Mouse (Mus musculus) myocyte (in vitro differentiated cells): Measurements from ENCODE around the gene Npy. TPM values are rescaled to one million over a fixed set of nuclear protein-coding genes. Genes with fewer than 3 reads are reported as not detected.

ENCODE experiments used
- H3K27me3 ChIP-seq: one replicate; pipeline ENCODE4 v1.6.1; 2011; ENCODE audit not compliant: control insufficient read depth, insufficient read depth, insufficient read length
- H3K36me3 ChIP-seq: one replicate; pipeline ENCODE4 v1.6.1; 2011; ENCODE audit not compliant: control insufficient read depth, insufficient read depth
- H3K4me2 ChIP-seq: one replicate; pipeline ENCODE4 v1.6.1; 2011; ENCODE audit warnings: low read depth, control low read depth
- H3K4me3 ChIP-seq: one replicate; pipeline ENCODE4 v1.5.1; 2011; ENCODE audit warnings: mild to moderate bottlenecking, control low read depth, moderate library complexity
- H3K79me2 ChIP-seq: one replicate; pipeline ENCODE4 v1.6.1; 2011; ENCODE audit not compliant: control insufficient read depth, insufficient read depth
- H3ac ChIP-seq: one replicate; pipeline ENCODE4 v1.6.1; 2011; ENCODE audit not compliant: control insufficient read depth, insufficient read length
- CEBPB ChIP-seq: IDR thresholded peaks from 2 replicates; pipeline ENCODE4 v1.6.1; 2011; ENCODE audit warnings: mild to moderate bottlenecking, moderate library complexity; ENCODE audit not compliant: poor library complexity, insufficient read depth, severe bottlenecking
- E2F4 ChIP-seq: IDR thresholded peaks from one replicate; pipeline ENCODE4 v1.6.1; 2011; ENCODE audit warnings: mild to moderate bottlenecking, control low read depth, moderate library complexity; ENCODE audit not compliant: insufficient read depth
- MAX ChIP-seq: IDR thresholded peaks from one replicate; pipeline ENCODE4 v1.6.1; 2011; ENCODE audit warnings: low read depth, mild to moderate bottlenecking, control low read depth
- POLR2A ChIP-seq: IDR thresholded peaks from one replicate; pipeline ENCODE4 v1.6.1; 2011; ENCODE audit warnings: low read depth, mild to moderate bottlenecking, control low read depth, moderate library complexity; ENCODE audit not compliant: insufficient read length
- POLR2AphosphoS2 ChIP-seq: IDR thresholded peaks from one replicate; pipeline ENCODE4 v1.6.1; 2011; ENCODE audit warnings: low read depth, control low read depth; ENCODE audit not compliant: insufficient read length
- REST ChIP-seq: IDR thresholded peaks from one replicate; pipeline ENCODE4 v1.6.1; 2011; ENCODE audit warnings: mild to moderate bottlenecking, control low read depth, moderate library complexity; ENCODE audit not compliant: insufficient read depth, insufficient read length
- SRF ChIP-seq: IDR thresholded peaks from one replicate; pipeline ENCODE4 v1.6.1; 2011; ENCODE audit warnings: low read depth; ENCODE audit not compliant: control insufficient read depth, insufficient read length
- TCF12 ChIP-seq: IDR thresholded peaks from one replicate; pipeline ENCODE4 v1.6.1; 2011; ENCODE audit warnings: mild to moderate bottlenecking, control low read depth; ENCODE audit not compliant: poor library complexity, insufficient read depth, severe bottlenecking
- TCF3 ChIP-seq: IDR thresholded peaks from one replicate; pipeline ENCODE4 v1.6.1; 2011; ENCODE audit warnings: low read depth, control low read depth; ENCODE audit not compliant: insufficient read length
- USF1 ChIP-seq: IDR thresholded peaks from one replicate; pipeline ENCODE4 v1.6.1; 2011; ENCODE audit warnings: low read depth, mild to moderate bottlenecking, control low read depth, moderate library complexity
- polyA plus RNA-seq: library from polyadenylated mRNA; unstranded; fragments of >200 nt; fragmentation: generic; extraction: Trizol; gene quantifications from one replicate; pipeline ENCODE4 v1.2.1, GENCODE M21; 2012; ENCODE audit warnings: missing spikeins

Npy gene
- polyA plus RNA-seq, 1 experiment, result not detected

- no peaks in the 10 kb centered on the region for H3K27me3 ChIP-seq
- H3K4me2 ChIP-seq, result no peak overlapping the region
- H3ac ChIP-seq, result no peak overlapping the region
- H3K36me3 ChIP-seq, result no peaks in the 10 kb centered on the region
- H3K4me3 ChIP-seq, result no peak overlapping the region
- no peaks in the 10 kb centered on the region for H3K79me2 ChIP-seq
- TF ChIP-seq USF1 (no peak), MAX (no peak), REST (no peak), POLR2AphosphoS2 (no peak), SRF (no peak), TCF12 (no peak), TCF3 (no peak), E2F4 (no peak)
Observed at GRCm38 (mm10) chr6:49875160-49875559, 52.6 kb downstream of the Npy start.

- Histone ChIP-seq H3K27me3 (no peaks in the 10 kb centered on the region), H3K79me2 (no peaks in the 10 kb centered on the region), H3K4me2 (no peak overlapping the region), H3ac (no peak overlapping the region), H3K4me3 (no peak overlapping the region), H3K36me3 (no peaks in the 10 kb centered on the region)
- TF ChIP-seq TCF3 (no peak), TCF12 (no peak), SRF (no peak), POLR2A (no peak), REST (no peak), CEBPB (no peak), POLR2AphosphoS2 (no peak)
Observed at GRCm38 (mm10) chr6:49875791-49876190, 53.3 kb downstream of the Npy start.
